Mouse (Mus musculus) right cerebral cortex, postnatal 14 days (tissue): Measurements from ENCODE around the gene Arhgef40.
A peak's percentile ranks its signal among the peaks of the same experiment; 100 is the strongest.
"Not testable (repeated sequence)": the region's sequence is repeated elsewhere in the genome, so short reads cannot be mapped to it uniquely, and the experiment has no call there.

Experiments
- DNase-seq: peaks from one replicate; pipeline ENCODE4 v3.0.0; 2022

Arhgef40 gene

DNA sequence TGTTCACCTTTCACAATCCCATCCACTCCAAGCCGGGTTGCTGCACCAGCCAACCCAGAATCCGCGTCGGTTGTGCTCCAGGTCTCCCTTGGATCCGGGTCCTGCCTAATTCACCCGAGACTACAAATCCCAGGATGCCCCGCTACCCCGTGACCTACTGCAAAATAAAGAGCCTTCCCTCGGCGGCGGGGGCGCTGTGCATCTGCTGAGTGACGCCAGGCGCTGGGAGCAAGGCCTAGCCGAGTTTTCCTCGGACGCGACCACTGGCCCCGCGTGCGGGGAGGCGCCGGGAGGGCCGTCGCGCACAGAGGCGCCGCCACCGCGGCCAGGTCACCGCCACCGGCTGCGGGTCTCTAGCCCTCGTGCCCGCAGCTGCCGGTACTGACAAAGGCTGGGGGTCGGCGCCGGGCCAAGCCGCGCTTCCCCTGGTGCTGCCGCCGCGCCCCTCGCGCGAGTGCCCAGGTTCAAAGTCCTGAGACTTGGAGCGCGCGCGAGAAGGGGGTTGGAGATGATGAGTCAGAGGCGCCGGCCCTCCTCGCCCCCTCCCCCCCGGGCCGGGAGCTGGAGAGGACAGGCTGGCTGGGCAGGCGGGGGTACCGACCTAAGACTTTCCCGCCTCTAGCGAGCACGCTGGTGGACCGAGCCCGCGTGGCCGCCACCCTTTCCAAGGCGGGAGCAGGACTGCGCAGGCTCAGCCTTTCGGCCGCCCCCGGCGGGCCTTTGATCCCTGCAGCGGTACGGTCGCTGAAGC, 35.2 kb downstream of the Arhgef40 start:
- peak; percentile 98 for DNase-seq

DNA sequence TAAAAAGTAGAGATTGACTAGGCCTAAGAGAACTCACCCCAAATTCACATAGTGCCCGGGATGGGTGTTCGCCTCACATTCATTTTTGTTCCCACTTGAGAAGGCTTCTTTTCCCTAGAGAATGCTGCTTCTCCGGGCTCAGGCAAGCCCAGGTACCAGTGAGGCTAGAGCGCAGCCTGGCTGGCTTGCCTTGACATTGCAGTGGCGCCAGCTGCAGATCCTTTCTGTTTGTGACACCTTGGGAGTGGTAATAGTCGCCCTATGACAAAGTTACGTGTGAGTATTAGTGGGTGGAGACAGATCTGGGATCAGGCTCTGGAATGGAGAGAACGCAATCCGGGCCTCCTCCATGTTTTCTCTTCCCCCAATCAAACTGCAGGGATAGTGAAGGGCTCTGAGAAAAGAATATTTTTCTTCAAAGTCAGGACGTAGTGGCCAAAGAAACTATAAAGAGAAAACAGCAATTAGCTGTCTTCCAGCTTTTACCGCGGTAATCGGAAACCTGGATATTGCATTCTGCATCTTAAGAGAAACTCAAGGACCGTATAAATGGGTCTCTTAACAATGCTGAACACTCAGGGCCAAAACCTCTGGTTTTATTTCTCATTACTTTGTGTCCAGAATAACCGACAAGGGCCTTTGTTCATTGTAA, 36.1 kb downstream of the Arhgef40 start, which contains the start of gene Zfp219:
TSS of gene Zfp219 (minus strand) at position 248 of the 652 bp plus-strand sequence.
- peak; percentile 54 for DNase-seq

DNA sequence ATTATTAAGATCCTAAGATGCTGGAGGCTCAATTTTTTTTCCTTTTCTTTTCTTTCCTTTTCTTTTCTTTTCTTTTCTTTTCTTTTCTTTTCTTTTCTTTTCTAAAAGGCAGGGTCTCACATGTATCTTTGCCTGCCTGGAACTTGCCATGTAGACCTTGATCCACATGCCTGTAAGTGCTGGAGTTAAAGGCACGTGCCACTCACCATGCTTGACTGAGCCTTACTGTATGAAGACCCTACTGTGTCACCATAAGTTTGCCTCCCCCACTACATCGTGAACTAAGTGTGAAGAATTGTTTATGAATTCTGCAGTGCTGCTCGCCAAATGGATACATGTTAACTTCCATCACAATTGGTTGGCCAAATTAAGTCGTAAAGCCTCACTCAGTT, 36.6 kb downstream of the Arhgef40 start:
- no peak for DNase-seq

DNA sequence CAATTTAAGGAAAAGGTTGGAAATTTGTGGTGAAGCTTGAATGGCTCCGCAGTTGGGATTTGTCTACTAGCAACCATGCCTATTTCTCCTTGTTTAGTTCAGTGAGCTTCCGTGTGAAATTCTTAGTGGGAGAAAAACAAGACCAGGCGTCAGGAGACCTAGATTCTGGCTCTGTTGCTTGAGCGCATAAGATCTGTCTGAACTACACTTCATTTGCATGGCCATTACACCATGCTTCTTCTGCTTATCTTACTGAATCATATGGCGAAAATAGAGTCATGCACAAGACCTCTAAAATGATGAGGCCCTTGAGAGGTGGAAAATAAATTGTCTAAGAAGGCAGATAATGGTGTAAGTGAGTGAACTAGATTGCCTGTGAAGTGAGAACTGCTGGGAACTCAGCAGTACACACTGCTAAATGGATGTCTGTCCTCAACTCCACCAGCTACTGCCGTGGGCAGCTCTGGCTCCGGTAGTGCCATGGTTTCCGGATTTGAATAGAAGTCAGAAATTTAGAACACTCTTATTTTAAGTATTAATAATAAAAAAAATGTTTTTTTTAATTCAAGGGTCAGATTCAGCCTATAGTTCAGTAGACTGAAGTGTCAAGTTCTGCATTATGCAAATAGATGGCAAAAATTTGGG, 37.2 kb downstream of the Arhgef40 start:
- DNase-seq = no peak

DNA sequence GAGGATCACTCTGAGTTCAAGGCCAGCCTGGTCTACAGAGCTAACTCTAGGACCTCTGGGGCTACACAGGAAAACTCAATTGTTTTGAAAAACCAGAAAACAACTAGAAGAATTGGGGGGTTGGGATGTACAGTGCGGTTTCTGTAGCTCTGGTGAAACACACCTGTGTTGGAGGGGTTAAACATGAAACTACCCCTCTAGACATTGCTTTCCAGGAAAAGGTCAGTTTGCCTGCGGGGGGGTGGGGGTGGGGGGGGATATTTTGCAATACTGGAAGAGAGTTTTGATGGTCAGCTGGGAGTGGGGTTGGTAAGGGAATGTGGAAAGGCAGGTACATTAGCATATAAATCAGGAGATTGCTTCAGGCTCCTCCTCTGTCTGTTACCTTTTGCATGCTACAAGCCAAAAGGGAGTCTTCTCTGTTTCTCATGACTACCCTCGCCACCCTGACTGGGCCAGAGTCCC, 37.8 kb downstream of the Arhgef40 start:
- no peak for DNase-seq

- peak; percentile 86 for DNase-seq
These were observed 38.4 kb downstream of the Arhgef40 start for GRCm38 (mm10) chr14:52022709-52023459.

- no peak for DNase-seq
These were observed 39.6 kb downstream of the Arhgef40 start for GRCm38 (mm10) chr14:52024133-52024532.

- DNase-seq = no peak
These were observed 41.8 kb downstream of the Arhgef40 start for GRCm38 (mm10) chr14:52026342-52026741.

DNA sequence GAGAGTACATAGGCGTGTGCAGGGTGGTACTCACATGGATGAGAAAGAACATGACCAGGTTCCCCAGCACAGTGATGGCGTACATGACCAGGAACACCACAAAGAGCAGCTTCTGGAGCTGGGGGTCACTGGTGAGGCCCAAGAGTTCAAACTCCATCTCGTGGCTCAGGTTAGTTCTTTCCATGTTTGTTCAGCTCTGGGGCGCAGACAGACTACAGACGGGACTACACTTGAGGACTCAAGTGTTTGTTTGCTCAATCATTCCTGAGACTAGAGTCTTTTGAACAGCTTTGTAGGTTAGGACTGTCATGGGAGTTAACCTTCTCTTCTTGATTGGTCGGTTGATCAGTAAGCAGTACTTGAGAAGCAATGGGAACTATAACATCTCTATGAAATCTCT, 51.4 kb downstream of the Arhgef40 start:
- no peak for DNase-seq

DNA sequence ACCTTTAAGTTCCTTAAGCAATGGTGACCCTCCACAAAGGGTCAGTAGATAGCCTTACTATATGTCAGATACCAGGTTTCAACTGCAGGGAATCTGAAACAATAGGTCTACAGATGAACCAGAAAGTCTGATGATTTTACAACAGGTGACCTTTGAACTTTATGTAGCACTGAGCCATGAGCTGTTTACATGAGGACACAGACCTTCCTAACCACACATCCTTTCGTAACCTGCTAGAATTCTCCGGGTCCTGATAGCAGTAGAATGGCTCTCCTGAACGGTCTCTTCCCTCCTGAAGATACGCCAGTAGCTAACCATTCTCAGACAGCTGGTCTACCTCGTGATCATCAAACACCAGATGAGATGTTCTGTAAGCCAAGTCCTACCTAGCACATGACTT, 54.8 kb downstream of the Arhgef40 start:
- no peak for DNase-seq

- DNase-seq = not testable (repeated sequence)
These were observed 57.8 kb downstream of the Arhgef40 start, which contains the start of gene Olfr221 for GRCm38 (mm10) chr14:52042359-52042758. Gene Olfr221 (minus strand): TSS chr14:52042459.

GRCm38 (mm10) chr14:52043446-52043845, 58.9 kb downstream of the Arhgef40 start:
- DNase-seq = no peak

GRCm38 (mm10) chr14:52044901-52045678, 60.6 kb downstream of the Arhgef40 start:
- DNase-seq = peak; percentile 37

DNA sequence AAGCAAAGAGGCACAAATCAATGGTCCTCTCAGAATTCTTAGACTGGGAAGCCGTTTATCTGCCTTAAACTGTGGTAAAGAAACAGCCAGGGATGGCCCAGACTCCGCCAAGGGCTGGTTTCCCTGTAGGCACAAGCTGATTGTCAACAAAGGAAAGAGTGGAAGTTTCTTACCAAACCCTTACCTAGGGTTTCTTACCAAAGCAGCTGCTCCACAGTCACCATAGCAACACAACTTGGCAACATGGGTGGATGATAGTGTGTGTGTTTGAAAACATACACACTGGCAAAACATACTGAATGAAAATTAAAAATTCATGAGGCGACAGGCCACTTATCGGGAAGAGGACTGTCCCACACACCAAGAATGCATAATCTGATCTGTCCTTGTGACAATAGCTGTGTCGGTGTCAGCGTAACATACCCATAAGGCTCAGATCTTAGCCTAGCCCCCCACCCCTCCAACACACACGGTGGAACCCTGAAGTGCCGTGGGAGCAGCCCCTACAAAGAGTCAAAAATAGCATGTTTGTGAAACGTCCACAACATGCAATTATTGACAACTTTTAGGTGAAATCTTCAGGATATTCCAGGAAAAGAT, 61.5 kb downstream of the Arhgef40 start:
- DNase-seq = no peak

GRCm38 (mm10) chr14:52052720-52053119, 68.2 kb downstream of the Arhgef40 start:
- not testable (repeated sequence) for DNase-seq
